Comparison of ENCODE assay signal across 16 mouse cellular contexts in genomic region chr4:98614395-98614794, GRCm38 (mm10).
DNase-seq lines count a peak whose midpoint lies in the region; ATAC-seq and TF ChIP-seq lines count a peak whose summit lies in the region.
"Had no signal": no experiment of that assay in that cellular context is flagged by ENCODE, and none has a peak within 500 bp of the region (broad histone marks: within the 10 kb centered on the region; RNA-seq: fewer than 3 reads in every experiment).

No protein-coding gene starts in this region.

- no peak for ATAC-seq in heart, embryonic 12.5 days (ENCODE audit: insufficient number of reproducible peaks, low FRiP score)
- no peak for ATAC-seq in heart, embryonic 16.5 days (replicated peaks; ENCODE audit: extremely low read depth, insufficient read depth, low FRiP score)
- ATAC-seq in limb, embryonic 14.5 days (ENCODE audit: low FRiP score, low read depth) = no peak
- ATAC-seq: activated CD4-positive, CD25-positive, alpha-beta regulatory T cell, adult 4 months; forebrain, embryonic 15.5 days; hindbrain, postnatal 0 days had no signal

- H3K9me3 ChIP-seq in heart, embryonic 12.5 days (replicated peaks) = no peaks in the 10 kb centered on the region
- H3K9me3 ChIP-seq in heart, embryonic 16.5 days (replicated peaks; ENCODE audit: control insufficient read depth, low read length) = no peaks in the 10 kb centered on the region
- H3K9me3 ChIP-seq in limb, embryonic 14.5 days (ENCODE audit: control insufficient read depth, low read length) = no peaks in the 10 kb centered on the region
- H3K9me3 ChIP-seq in limb, embryonic 10.5 days (replicated peaks) = no peaks in the 10 kb centered on the region
- H3K9me3 ChIP-seq: forebrain, embryonic 15.5 days; hindbrain, embryonic 13.5 days had no signal

- H3K4me3 ChIP-seq in heart, embryonic 12.5 days = no peak overlapping the region
- H3K4me3 ChIP-seq in heart, adult 2 months = no peak overlapping the region
- H3K4me3 ChIP-seq in heart, embryonic 16.5 days (ENCODE audit: low read length) = no peak overlapping the region
- no peak overlapping the region for H3K4me3 ChIP-seq in limb, embryonic 14.5 days (replicated peaks; ENCODE audit: low read length)
- H3K4me3 ChIP-seq in limb, embryonic 10.5 days = no peak overlapping the region
- H3K4me3 ChIP-seq: forebrain, embryonic 15.5 days; hindbrain, embryonic 13.5 days had no signal

- 56% methylated on average over 3 of the region's 3 CpGs for WGBS in heart, embryonic 12.5 days
- WGBS in heart, adult 2 months = 54% methylated on average over 3 of the region's 3 CpGs
- 43% methylated on average over 3 of the region's 3 CpGs for WGBS in heart, embryonic 16.5 days
- 68% methylated on average over 3 of the region's 3 CpGs for WGBS in limb, embryonic 14.5 days
- WGBS in limb, embryonic 10.5 days = 97% methylated on average over 3 of the region's 3 CpGs

- no peaks in the 10 kb centered on the region for H3K27me3 ChIP-seq in heart, embryonic 12.5 days (replicated peaks)
- H3K27me3 ChIP-seq in heart, adult 2 months (ENCODE audit: control insufficient read depth, insufficient read depth, low read length) = no peaks in the 10 kb centered on the region
- no peaks in the 10 kb centered on the region for H3K27me3 ChIP-seq in heart, embryonic 16.5 days (ENCODE audit: control insufficient read depth, insufficient read depth, low read length)
- H3K27me3 ChIP-seq in limb, embryonic 14.5 days (ENCODE audit: control insufficient read depth, insufficient read depth, low read length) = no peaks in the 10 kb centered on the region
- H3K27me3 ChIP-seq in limb, embryonic 10.5 days (ENCODE audit: low read depth, poor library complexity, severe bottlenecking) = no peaks in the 10 kb centered on the region
- H3K27me3 ChIP-seq: forebrain, embryonic 15.5 days; hindbrain, embryonic 13.5 days had no signal

- no peak for TF ChIP-seq POLR2A in heart, adult 2 months (IDR thresholded peaks at IDR 0.05; ENCODE audit: insufficient read depth, low read depth, low read length)
- no peak for TF ChIP-seq POLR2A in limb, embryonic 14.5 days (IDR thresholded peaks at IDR 0.05; ENCODE audit: borderline replicate concordance, extremely low read depth, insufficient read depth, insufficient read length)

- no peaks in the 10 kb centered on the region; the same call in 1 of the 2 replicates for H3K79me2 ChIP-seq in heart, adult 2 months (replicated peaks; ENCODE audit: control insufficient read depth, insufficient read depth, low read length)

- peaks cover 8% of the 10 kb centered on the region for H3K4me1 ChIP-seq in heart, embryonic 12.5 days (replicated peaks)
- no peaks in the 10 kb centered on the region; the same call in 1 of the 2 replicates for H3K4me1 ChIP-seq in heart, adult 2 months (ENCODE audit: control insufficient read depth, insufficient read depth, low read length)
- peaks cover 3% of the 10 kb centered on the region; the same call in 1 of the 2 replicates for H3K4me1 ChIP-seq in heart, embryonic 16.5 days (ENCODE audit: control insufficient read depth, insufficient read depth, low read length)
- no peaks in the 10 kb centered on the region for H3K4me1 ChIP-seq in limb, embryonic 14.5 days (ENCODE audit: control insufficient read depth, insufficient read depth, low read length)
- H3K4me1 ChIP-seq in limb, embryonic 10.5 days = no peaks in the 10 kb centered on the region
- H3K4me1 ChIP-seq: forebrain, embryonic 15.5 days; hindbrain, embryonic 13.5 days had no signal

- DNase-seq in heart, adult 2 months = no peak
- DNase-seq in heart, postnatal 25 days (ENCODE audit: low spot score) = no peak
- DNase-seq in limb, embryonic 14.5 days (ENCODE audit: low spot score) = peak; percentile 32
- DNase-seq in limb, embryonic 10.5 days (ENCODE audit: low spot score) = no peak
- no peak for DNase-seq in urinary bladder, adult 18-20 months (ENCODE audit: low spot score in 2 of 2)
- DNase-seq: adrenal gland, postnatal 14 days; cerebellum, adult 2 months; cerebellum, postnatal 10 days; gastrocnemius, postnatal 36 days; kidney, adult 11 months had no signal

- no peaks in the 10 kb centered on the region for H3K36me3 ChIP-seq in heart, embryonic 12.5 days
- H3K36me3 ChIP-seq in heart, adult 2 months (ENCODE audit: control insufficient read depth, insufficient read depth, low read length) = peaks cover 2% of the 10 kb centered on the region; the same call in 1 of the 2 replicates
- no peaks in the 10 kb centered on the region for H3K36me3 ChIP-seq in heart, embryonic 16.5 days (ENCODE audit: control insufficient read depth, insufficient read depth)
- no peaks in the 10 kb centered on the region for H3K36me3 ChIP-seq in limb, embryonic 14.5 days (ENCODE audit: control insufficient read depth, insufficient read depth, low read length)
- no peaks in the 10 kb centered on the region for H3K36me3 ChIP-seq in limb, embryonic 10.5 days
- H3K36me3 ChIP-seq: forebrain, embryonic 15.5 days; hindbrain, embryonic 13.5 days had no signal

- H3K9ac ChIP-seq in heart, embryonic 12.5 days = no peak overlapping the region
- H3K9ac ChIP-seq in heart, adult 2 months (ENCODE audit: low read depth, low read length) = no peak overlapping the region
- H3K9ac ChIP-seq in heart, embryonic 16.5 days (ENCODE audit: low read length) = no peak overlapping the region
- no peak overlapping the region for H3K9ac ChIP-seq in limb, embryonic 14.5 days (ENCODE audit: low read depth, low read length, severe bottlenecking)
- H3K9ac ChIP-seq: forebrain, embryonic 15.5 days; hindbrain, embryonic 13.5 days had no signal

- intact Hi-C loops in heart, adult 2 months (cut with DNase I) = loop anchor here (5.0 kb wide), 1 partner anchor 67 kb away; no protein-coding TSS in a partner anchor
- intact Hi-C loops in heart, postnatal 25 days (cut with DNase I) = no loop called here

- H3K4me2 ChIP-seq in heart, embryonic 12.5 days = no peak overlapping the region
- no peak overlapping the region for H3K4me2 ChIP-seq in heart, embryonic 16.5 days (ENCODE audit: low read depth, low read length)
- H3K4me2 ChIP-seq in limb, embryonic 14.5 days (replicated peaks; ENCODE audit: low read depth, low read length, severe bottlenecking) = no peak overlapping the region
- H3K4me2 ChIP-seq: forebrain, embryonic 15.5 days; hindbrain, embryonic 13.5 days had no signal

- TF ChIP-seq EP300 in heart, adult 2 months (IDR thresholded peaks at IDR 0.05; ENCODE audit: insufficient read depth, low read depth, low read length) = no peak

- TF ChIP-seq CTCF in heart, adult 2 months (IDR thresholded peaks at IDR 0.05) = no peak

- H3K27ac ChIP-seq in heart, embryonic 12.5 days (ENCODE audit: poor library complexity, severe bottlenecking) = peak overlapping the region; percentile 67
- no peak overlapping the region for H3K27ac ChIP-seq in heart, adult 2 months
- H3K27ac ChIP-seq in heart, embryonic 16.5 days (ENCODE audit: low read length) = peak overlapping the region; percentile 88
- H3K27ac ChIP-seq in limb, embryonic 14.5 days (replicated peaks; ENCODE audit: low read depth, low read length) = no peak overlapping the region
- H3K27ac ChIP-seq in limb, embryonic 10.5 days = no peak overlapping the region
- H3K27ac ChIP-seq: forebrain, embryonic 15.5 days; hindbrain, embryonic 13.5 days; hindbrain, postnatal 0 days had no signal

Comparison
In these comparisons a context has a peak if more than half of its experiments do, and no peak if none do; other contexts are left out.
1. H3K27ac ChIP-seq: peak in heart, embryonic 12.5 days (single experiment) and heart, embryonic 16.5 days (single experiment); none in heart, adult 2 months (single experiment), limb, embryonic 14.5 days (single experiment) and limb, embryonic 10.5 days (single experiment).